Mouse (Mus musculus) cortical plate, adult 2 months (tissue): Measurements from ENCODE around the gene Pigm. TPM values are rescaled to one million over a fixed set of nuclear protein-coding genes. Genes with fewer than 3 reads are reported as not detected.

Experiments
- H3K27ac ChIP-seq: fragments of 200-500 bp; 2 replicates; pipeline ENCODE4 v1.5.1; 2012; ENCODE audit warnings: low read length, control low read depth, inconsistent platforms; ENCODE audit not compliant: insufficient read depth
- H3K4me1 ChIP-seq: fragments of 200-500 bp; 2 replicates; pipeline ENCODE4 v1.6.1; 2011; ENCODE audit warnings: low read length; ENCODE audit not compliant: control insufficient read depth, insufficient read depth
- H3K4me3 ChIP-seq: fragments of 200-500 bp; 2 replicates; pipeline ENCODE4 v1.5.1; 2011; ENCODE audit warnings: mild to moderate bottlenecking, low read length, control low read depth; ENCODE audit not compliant: insufficient read depth
- CTCF ChIP-seq: fragments of 200-500 bp; IDR thresholded peaks from 2 replicates; pipeline ENCODE4 v1.5.1; 2011; ENCODE audit warnings: mild to moderate bottlenecking, control low read depth, low read length; ENCODE audit not compliant: insufficient read depth; ENCODE audit errors: extremely low read depth
- POLR2A ChIP-seq: fragments of 200-500 bp; IDR thresholded peaks from 2 replicates; pipeline ENCODE4 v1.6.1; 2011; ENCODE audit warnings: mild to moderate bottlenecking, low read length, control low read depth; ENCODE audit not compliant: insufficient read depth; ENCODE audit errors: extremely low read depth
- polyA plus RNA-seq: library from polyadenylated mRNA; depleted of rRNA; stranded (reverse); fragments of >200 nt; gene quantifications from 2 replicates; pipeline ENCODE4 v1.2.3, GENCODE M21; 2012

Pigm gene
- polyA plus RNA-seq, 1 experiment: 6.5 TPM

GRCm38 (mm10) chr1:172406077-172406706 is 29.8 kb downstream of the Pigm start:
- Histone ChIP-seq H3K4me3 (no peak overlapping the region), H3K4me1 (no peaks in the 10 kb centered on the region), H3K27ac (no peak overlapping the region)
- no peak for TF ChIP-seq CTCF
- no peak for TF ChIP-seq POLR2A

GRCm38 (mm10) chr1:172408996-172409395 is 32.6 kb downstream of the Pigm start:
- H3K4me3 ChIP-seq: no peak overlapping the region
- H3K27ac ChIP-seq: no peak overlapping the region
- no peaks in the 10 kb centered on the region for H3K4me1 ChIP-seq
- TF ChIP-seq POLR2A: no peak
- peak; percentile 65 for TF ChIP-seq CTCF

GRCm38 (mm10) chr1:172409431-172409830 is 33.1 kb downstream of the Pigm start:
- H3K4me3 ChIP-seq: no peak overlapping the region
- TF ChIP-seq POLR2A (no peak), CTCF (no peak)
- H3K4me1 ChIP-seq: no peaks in the 10 kb centered on the region
- no peak overlapping the region for H3K27ac ChIP-seq

- no peak overlapping the region for H3K4me3 ChIP-seq
- no peaks in the 10 kb centered on the region for H3K4me1 ChIP-seq
- no peak overlapping the region for H3K27ac ChIP-seq
- TF ChIP-seq CTCF (peak; percentile 62), POLR2A (no peak)
Measured at GRCm38 (mm10) chr1:172410806-172411205, 34.5 kb downstream of the Pigm start.

GRCm38 (mm10) chr1:172412204-172412603 is 35.9 kb downstream of the Pigm start:
- H3K4me3 ChIP-seq: 0 out of 2 replicates have a peak overlapping the region, but pooled peaks have one; percentile 7

GRCm38 (mm10) chr1:172413491-172414230 is 37.3 kb downstream of the Pigm start:
- no peak overlapping the region for H3K4me3 ChIP-seq
- H3K27ac ChIP-seq: no peak overlapping the region
- TF ChIP-seq POLR2A (no peak), CTCF (no peak)
- no peaks in the 10 kb centered on the region for H3K4me1 ChIP-seq

More at GRCm38 (mm10) chr1:172412204-172412603, 35.9 kb downstream of the Pigm start:
- Histone ChIP-seq H3K27ac (no peak overlapping the region), H3K4me1 (no peaks in the 10 kb centered on the region)
- no peak for TF ChIP-seq POLR2A
- peak; percentile 91 for TF ChIP-seq CTCF

- Histone ChIP-seq H3K27ac (no peak overlapping the region), H3K4me3 (no peak overlapping the region), H3K4me1 (no peaks in the 10 kb centered on the region)
- TF ChIP-seq CTCF (no peak), POLR2A (no peak)
Measured at GRCm38 (mm10) chr1:172414231-172414585, 37.9 kb downstream of the Pigm start.

GRCm38 (mm10) chr1:172415061-172415460 is 38.7 kb downstream of the Pigm start:
- H3K27ac ChIP-seq: no peak overlapping the region
- H3K4me3 ChIP-seq: no peak overlapping the region
- H3K4me1 ChIP-seq: no peaks in the 10 kb centered on the region
- no peak for TF ChIP-seq CTCF
- no peak for TF ChIP-seq POLR2A

GRCm38 (mm10) chr1:172418173-172418572 is 41.8 kb downstream of the Pigm start:
- H3K27ac ChIP-seq: no peak overlapping the region
- H3K4me3 ChIP-seq: no peak overlapping the region
- no peak for TF ChIP-seq POLR2A
- TF ChIP-seq CTCF: no peak
- no peaks in the 10 kb centered on the region for H3K4me1 ChIP-seq

- Histone ChIP-seq H3K27ac (no peak overlapping the region), H3K4me3 (no peak overlapping the region), H3K4me1 (no peaks in the 10 kb centered on the region)
- TF ChIP-seq POLR2A: no peak
- no peak for TF ChIP-seq CTCF
Measured at GRCm38 (mm10) chr1:172418642-172419041, 42.3 kb downstream of the Pigm start.
